11 mouse cellular contexts compared by ENCODE assay signal in genomic region chr8:47021135-47021555, GRCm38 (mm10). TPM values are rescaled to one million over a fixed set of nuclear protein-coding genes. Genes with fewer than 3 reads are reported as not detected.
A peak's percentile ranks its signal among the peaks of the same experiment; 100 is the strongest.
DNase-seq lines count a peak whose midpoint lies in the region; TF ChIP-seq lines count a peak whose summit lies in the region.
"Had no signal": no experiment of that assay in that cellular context is flagged by ENCODE, and none has a peak within 500 bp of the region (broad histone marks: within the 10 kb centered on the region; RNA-seq: fewer than 3 reads in every experiment).

No protein-coding gene starts in this region.

- 72% methylated on average over 8 of the region's 8 CpGs for WGBS in heart, embryonic 10.5 days

- no peaks in the 10 kb centered on the region for H3K36me3 ChIP-seq in heart, embryonic 10.5 days

- intact Hi-C loops in heart, postnatal 10 days (cut with DNase I), result no loop called here

- H3K4me1 ChIP-seq in heart, embryonic 10.5 days, result peaks cover 7% of the 10 kb centered on the region
- H3K4me1 ChIP-seq in cortical plate, adult 2 months (ENCODE audit: control insufficient read depth, insufficient read depth, low read length), result no peaks in the 10 kb centered on the region

- peaks cover 24% of the 10 kb centered on the region for H3K27me3 ChIP-seq in heart, embryonic 10.5 days (ENCODE audit: insufficient read depth, poor library complexity, severe bottlenecking)

- DNase-seq in heart, embryonic 10.5 days (ENCODE audit: low spot score), result peak; percentile 64
- DNase-seq in heart, postnatal 10 days, result no peak
- DNase-seq in lung, postnatal 10 days, result peak; percentile 41
- no peak for DNase-seq in lung, postnatal 25 days (ENCODE audit: low spot score)
- peak; percentile 23 for DNase-seq in mesoderm, embryonic 11.5 days (ENCODE audit: low read depth, low spot score)
- DNase-seq in spleen, adult 12 weeks (ENCODE audit: low spot score), result no peak
- DNase-seq in urinary bladder, postnatal 4 days (ENCODE audit: low spot score in 2 of 2), result no peak
- DNase-seq: thymus, postnatal 36 days had no signal

- no peak for TF ChIP-seq POLR2A in cortical plate, adult 2 months (IDR thresholded peaks at IDR 0.05; ENCODE audit: extremely low read depth, insufficient read depth, low read length)

- TF ChIP-seq CTCF in cortical plate, adult 2 months (IDR thresholded peaks at IDR 0.05; ENCODE audit: extremely low read depth, insufficient read depth, low read length), result peak; percentile 20

- H3K27ac ChIP-seq in heart, embryonic 10.5 days, result no peak overlapping the region
- no peak overlapping the region for H3K27ac ChIP-seq in cortical plate, adult 2 months (ENCODE audit: insufficient read depth, low read length)
- H3K27ac ChIP-seq: macrophage had no signal

- no peak overlapping the region for H3K4me3 ChIP-seq in heart, embryonic 10.5 days
- H3K4me3 ChIP-seq in cortical plate, adult 2 months (ENCODE audit: insufficient read depth, low read length), result no peak overlapping the region
- H3K4me3 ChIP-seq: erythroblast, embryonic 14.5 days had no signal

- H3K9me3 ChIP-seq in heart, embryonic 10.5 days, result no peaks in the 10 kb centered on the region

RNA-seq across cellular contexts. Expression of gene Enpp6, which starts 34.5 kb away (rescaled TPM):
- polyA plus RNA-seq in heart, embryonic 10.5 days (2016; fragmentation: Nextera tagmentation; extraction: Ambion mirVana), result 1.3 TPM in 2 replicates
- 1 to 10 TPM; 6.5 to 8.6 TPM for total RNA-seq in heart, postnatal 10 days (2021)
- polyA plus RNA-seq in cortical plate, adult 2 months (2012; rRNA removed), result 8.8 and 14.4 TPM in 2 replicates
- polyA plus RNA-seq: erythroblast, embryonic 14.5 days had no signal

Comparison
In these comparisons a context has a peak if more than half of its experiments do, and no peak if none do; other contexts are left out.
1. DNase-seq: peak in heart, embryonic 10.5 days (single experiment), lung, postnatal 10 days (single experiment) and mesoderm, embryonic 11.5 days (single experiment); none in heart, postnatal 10 days (0 of 2), lung, postnatal 25 days (single experiment), spleen, adult 12 weeks (single experiment) and urinary bladder, postnatal 4 days (0 of 2).